Comparison of ENCODE assay signal across 11 mouse cellular contexts in the genomic region with DNA sequence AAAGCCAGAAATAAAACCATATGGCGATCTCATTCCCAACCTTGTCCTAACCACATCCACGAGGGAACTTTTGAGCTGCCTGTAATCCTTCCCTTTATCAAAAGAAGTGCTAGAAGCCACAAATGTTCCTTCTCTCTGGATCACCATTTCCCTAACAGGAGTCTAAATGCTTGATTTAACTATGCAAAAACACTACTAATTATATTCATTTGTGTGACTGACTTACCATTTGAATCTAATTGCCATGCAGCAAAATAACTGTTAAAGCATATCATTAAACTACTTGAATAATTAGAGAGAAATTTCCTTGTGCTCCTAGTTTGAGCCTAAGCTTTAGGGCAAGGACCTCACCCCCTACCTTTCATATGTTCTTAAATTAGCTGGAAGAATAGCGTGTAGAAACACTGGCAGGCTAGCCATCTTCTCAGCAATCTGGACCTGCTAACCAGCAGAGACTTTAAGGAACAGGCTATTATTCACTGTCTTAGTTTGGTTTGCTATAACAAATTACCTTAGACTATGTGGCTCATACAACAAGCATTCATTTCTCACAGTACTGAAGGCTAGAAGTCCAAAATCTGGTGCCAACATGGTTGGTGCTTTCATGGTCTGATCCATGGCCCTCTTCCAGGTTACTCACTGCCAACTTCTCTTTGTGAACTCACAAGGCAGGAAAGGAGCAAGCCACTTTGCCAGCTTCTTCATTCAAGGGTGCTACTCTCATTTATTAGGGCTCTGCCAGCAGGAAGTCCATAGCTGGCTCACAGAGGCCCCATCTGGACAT.
DNase-seq lines count a peak whose midpoint lies in the region; ATAC-seq and TF ChIP-seq lines count a peak whose summit lies in the region.
"Had no signal": no experiment of that assay in that cellular context is flagged by ENCODE, and none has a peak within 500 bp of the region (broad histone marks: within the 10 kb centered on the region; RNA-seq: fewer than 3 reads in every experiment).

No protein-coding gene starts in this region.

- no peaks in the 10 kb centered on the region for H3K9me3 ChIP-seq in forebrain, embryonic 14.5 days (replicated peaks; ENCODE audit: control insufficient read depth, low read length)
- no peaks in the 10 kb centered on the region for H3K9me3 ChIP-seq in forebrain, embryonic 12.5 days
- H3K9me3 ChIP-seq in midbrain, embryonic 14.5 days (ENCODE audit: control insufficient read depth, low read length): no peaks in the 10 kb centered on the region
- H3K9me3 ChIP-seq in midbrain, embryonic 13.5 days: no peaks in the 10 kb centered on the region
- no peaks in the 10 kb centered on the region for H3K9me3 ChIP-seq in forebrain, postnatal 0 days (ENCODE audit: low read length)
- no peaks in the 10 kb centered on the region for H3K9me3 ChIP-seq in intestine, embryonic 15.5 days
- H3K9me3 ChIP-seq: embryonic facial prominence, embryonic 13.5 days; liver, embryonic 15.5 days had no signal

- H3K36me3 ChIP-seq in forebrain, embryonic 14.5 days (ENCODE audit: control insufficient read depth, insufficient read depth, low read length): no peaks in the 10 kb centered on the region
- no peaks in the 10 kb centered on the region for H3K36me3 ChIP-seq in forebrain, embryonic 12.5 days (replicated peaks)
- no peaks in the 10 kb centered on the region for H3K36me3 ChIP-seq in midbrain, embryonic 14.5 days (ENCODE audit: control insufficient read depth, insufficient read depth, low read length)
- no peaks in the 10 kb centered on the region for H3K36me3 ChIP-seq in midbrain, embryonic 13.5 days
- H3K36me3 ChIP-seq in forebrain, postnatal 0 days (ENCODE audit: insufficient read depth): no peaks in the 10 kb centered on the region
- H3K36me3 ChIP-seq in intestine, embryonic 15.5 days: no peaks in the 10 kb centered on the region
- H3K36me3 ChIP-seq: embryonic facial prominence, embryonic 13.5 days; liver, embryonic 15.5 days had no signal

- peak; percentile 91 for DNase-seq in forebrain, embryonic 14.5 days (ENCODE audit: low spot score)
- peak; percentile 29 for DNase-seq in midbrain, embryonic 14.5 days
- DNase-seq in forebrain, postnatal 0 days: peak; percentile 78
- peak; percentile 28 for DNase-seq in right cerebral cortex, adult 18-20 months

- no peak overlapping the region for H3K9ac ChIP-seq in forebrain, embryonic 14.5 days (ENCODE audit: low read length)
- no peak overlapping the region for H3K9ac ChIP-seq in forebrain, embryonic 12.5 days
- no peak overlapping the region for H3K9ac ChIP-seq in midbrain, embryonic 14.5 days (replicated peaks; ENCODE audit: low read length)
- H3K9ac ChIP-seq in midbrain, embryonic 13.5 days (replicated peaks): no peak overlapping the region
- H3K9ac ChIP-seq in forebrain, postnatal 0 days: no peak overlapping the region
- H3K9ac ChIP-seq in intestine, embryonic 15.5 days: no peak overlapping the region
- H3K9ac ChIP-seq: embryonic facial prominence, embryonic 13.5 days; liver, embryonic 15.5 days had no signal

- ATAC-seq in forebrain, embryonic 14.5 days: peak; percentile 88
- ATAC-seq in forebrain, embryonic 12.5 days (ENCODE audit: low FRiP score): no peak
- peak; percentile 31; the same call in 1 of the 2 replicates for ATAC-seq in midbrain, embryonic 14.5 days (ENCODE audit: low FRiP score, low TSS enrichment)
- no peak for ATAC-seq in midbrain, embryonic 13.5 days
- ATAC-seq in forebrain, postnatal 0 days: peak; percentile 83
- ATAC-seq in CD4-positive, CD25-positive, alpha-beta regulatory T cell, adult 4 months: no peak
- no peak for ATAC-seq in intestine, embryonic 15.5 days

- peaks cover 7% of the 10 kb centered on the region for H3K4me1 ChIP-seq in forebrain, embryonic 14.5 days (ENCODE audit: control insufficient read depth, insufficient read depth, low read length)
- H3K4me1 ChIP-seq in forebrain, embryonic 12.5 days: no peaks in the 10 kb centered on the region; the same call in 1 of the 2 replicates
- no peaks in the 10 kb centered on the region for H3K4me1 ChIP-seq in midbrain, embryonic 14.5 days (ENCODE audit: control insufficient read depth, insufficient read depth, low read length)
- H3K4me1 ChIP-seq in midbrain, embryonic 13.5 days (replicated peaks): no peaks in the 10 kb centered on the region
- H3K4me1 ChIP-seq in forebrain, postnatal 0 days (ENCODE audit: insufficient read depth): no peaks in the 10 kb centered on the region
- H3K4me1 ChIP-seq in intestine, embryonic 15.5 days (replicated peaks): no peaks in the 10 kb centered on the region
- H3K4me1 ChIP-seq: embryonic facial prominence, embryonic 13.5 days; liver, embryonic 15.5 days had no signal

- WGBS in forebrain, embryonic 14.5 days: 31% methylated on average over 3 of the region's 3 CpGs
- 68% methylated on average over 3 of the region's 3 CpGs for WGBS in forebrain, embryonic 12.5 days
- WGBS in midbrain, embryonic 14.5 days: 80% methylated on average over 3 of the region's 3 CpGs
- WGBS in midbrain, embryonic 13.5 days: 79% methylated on average over 3 of the region's 3 CpGs
- WGBS in forebrain, postnatal 0 days: 31% methylated on average over 3 of the region's 3 CpGs
- WGBS in intestine, embryonic 15.5 days: 82% methylated on average over 3 of the region's 3 CpGs

- H3K4me2 ChIP-seq in forebrain, embryonic 14.5 days (ENCODE audit: low read length): no peak overlapping the region
- H3K4me2 ChIP-seq in forebrain, embryonic 12.5 days: no peak overlapping the region
- H3K4me2 ChIP-seq in midbrain, embryonic 14.5 days (ENCODE audit: low read length): no peak overlapping the region
- no peak overlapping the region for H3K4me2 ChIP-seq in midbrain, embryonic 13.5 days (replicated peaks)
- H3K4me2 ChIP-seq in forebrain, postnatal 0 days (ENCODE audit: low read depth): no peak overlapping the region
- no peak overlapping the region for H3K4me2 ChIP-seq in intestine, embryonic 15.5 days (replicated peaks)
- H3K4me2 ChIP-seq: embryonic facial prominence, embryonic 13.5 days; liver, embryonic 15.5 days had no signal

- TF ChIP-seq CTCF in forebrain, postnatal 0 days (IDR thresholded peaks at IDR 0.05; ENCODE audit: low read depth): no peak

- H3K27me3 ChIP-seq in forebrain, embryonic 14.5 days (replicated peaks; ENCODE audit: control insufficient read depth, insufficient read depth, low read length): no peaks in the 10 kb centered on the region
- H3K27me3 ChIP-seq in forebrain, embryonic 12.5 days: no peaks in the 10 kb centered on the region
- H3K27me3 ChIP-seq in midbrain, embryonic 14.5 days (ENCODE audit: control insufficient read depth, insufficient read depth, low read length): no peaks in the 10 kb centered on the region
- no peaks in the 10 kb centered on the region for H3K27me3 ChIP-seq in midbrain, embryonic 13.5 days
- peaks cover 10% of the 10 kb centered on the region; the same call in 1 of the 2 replicates for H3K27me3 ChIP-seq in forebrain, postnatal 0 days (ENCODE audit: insufficient read depth, low read length)
- no peaks in the 10 kb centered on the region for H3K27me3 ChIP-seq in intestine, embryonic 15.5 days (replicated peaks)
- H3K27me3 ChIP-seq: embryonic facial prominence, embryonic 13.5 days; liver, embryonic 15.5 days had no signal

- H3K27ac ChIP-seq in forebrain, embryonic 14.5 days (ENCODE audit: low read depth, low read length): no peak overlapping the region
- no peak overlapping the region for H3K27ac ChIP-seq in forebrain, embryonic 12.5 days
- H3K27ac ChIP-seq in midbrain, embryonic 14.5 days (replicated peaks; ENCODE audit: low read depth, low read length): no peak overlapping the region
- H3K27ac ChIP-seq in midbrain, embryonic 13.5 days: no peak overlapping the region
- H3K27ac ChIP-seq in forebrain, postnatal 0 days (ENCODE audit: low read depth, low read length): no peak overlapping the region
- no peak overlapping the region for H3K27ac ChIP-seq in intestine, embryonic 15.5 days
- H3K27ac ChIP-seq: embryonic facial prominence, embryonic 13.5 days; liver, embryonic 15.5 days had no signal

- H3K4me3 ChIP-seq in forebrain, embryonic 14.5 days (ENCODE audit: low read depth, low read length): no peak overlapping the region
- H3K4me3 ChIP-seq in forebrain, embryonic 12.5 days (replicated peaks): no peak overlapping the region
- no peak overlapping the region for H3K4me3 ChIP-seq in midbrain, embryonic 14.5 days (replicated peaks; ENCODE audit: low read depth, low read length)
- H3K4me3 ChIP-seq in midbrain, embryonic 13.5 days (replicated peaks): no peak overlapping the region
- no peak overlapping the region for H3K4me3 ChIP-seq in forebrain, postnatal 0 days (ENCODE audit: low read depth, low read length)
- H3K4me3 ChIP-seq in intestine, embryonic 15.5 days (replicated peaks): no peak overlapping the region
- H3K4me3 ChIP-seq: embryonic facial prominence, embryonic 13.5 days; liver, embryonic 15.5 days; myocyte had no signal

Comparison
In these comparisons a context has a peak if more than half of its experiments do, and no peak if none do; other contexts are left out.
1. ATAC-seq: peak in forebrain, embryonic 14.5 days (single experiment), midbrain, embryonic 14.5 days (single experiment) and forebrain, postnatal 0 days (single experiment); none in forebrain, embryonic 12.5 days (single experiment), midbrain, embryonic 13.5 days (single experiment), CD4-positive, CD25-positive, alpha-beta regulatory T cell, adult 4 months (single experiment) and intestine, embryonic 15.5 days (single experiment).
2. DNase-seq: peak in every context shown above with its lines; median percentile 91 in forebrain, embryonic 14.5 days; 78 in forebrain, postnatal 0 days; 29 in midbrain, embryonic 14.5 days; 28 in right cerebral cortex, adult 18-20 months.